Mouse (Mus musculus) kidney, adult 18-20 months (tissue): Measurements from ENCODE around the gene Cers6.

Experiments used
- DNase-seq: peaks from one replicate; pipeline ENCODE4 v3.0.0; 2021

Gene Cers6

GRCm38 (mm10) chr2:68884573-68884972 is 23.3 kb downstream of the Cers6 start:
- no peak for DNase-seq

- no peak for DNase-seq
These were observed 24.0 kb downstream of the Cers6 start for GRCm38 (mm10) chr2:68885206-68885605.

- DNase-seq: no peak
These were observed 24.7 kb downstream of the Cers6 start for GRCm38 (mm10) chr2:68885766-68886496.

GRCm38 (mm10) chr2:68886661-68887060 is 25.4 kb downstream of the Cers6 start:
- DNase-seq: no peak

GRCm38 (mm10) chr2:68888094-68888705 is 27.0 kb downstream of the Cers6 start:
- no peak for DNase-seq

GRCm38 (mm10) chr2:68889661-68890170 is 28.5 kb downstream of the Cers6 start:
- no peak for DNase-seq

DNA sequence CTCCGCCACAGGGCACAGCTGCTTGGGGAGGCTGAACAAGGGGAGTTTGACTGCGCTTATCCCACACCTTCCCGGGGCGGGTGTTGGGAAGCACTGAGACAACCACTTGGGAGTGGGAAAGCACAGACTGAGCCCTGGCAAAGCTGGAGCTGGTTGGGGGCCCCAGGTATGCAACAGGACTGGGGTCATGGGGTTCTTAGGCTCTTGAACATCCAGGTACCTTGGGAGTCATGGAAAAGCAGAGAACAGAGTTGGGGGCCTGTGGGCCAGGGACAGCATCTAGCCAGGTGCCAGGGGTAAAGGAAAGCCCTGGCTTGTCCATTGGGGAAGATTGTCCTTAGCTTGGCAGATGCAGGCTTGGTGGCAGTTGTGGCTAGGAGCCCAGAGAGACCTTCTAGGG is 31.2 kb downstream of the Cers6 start:
- no peak for DNase-seq

GRCm38 (mm10) chr2:68895044-68895764 is 34.0 kb downstream of the Cers6 start:
- no peak for DNase-seq

DNA sequence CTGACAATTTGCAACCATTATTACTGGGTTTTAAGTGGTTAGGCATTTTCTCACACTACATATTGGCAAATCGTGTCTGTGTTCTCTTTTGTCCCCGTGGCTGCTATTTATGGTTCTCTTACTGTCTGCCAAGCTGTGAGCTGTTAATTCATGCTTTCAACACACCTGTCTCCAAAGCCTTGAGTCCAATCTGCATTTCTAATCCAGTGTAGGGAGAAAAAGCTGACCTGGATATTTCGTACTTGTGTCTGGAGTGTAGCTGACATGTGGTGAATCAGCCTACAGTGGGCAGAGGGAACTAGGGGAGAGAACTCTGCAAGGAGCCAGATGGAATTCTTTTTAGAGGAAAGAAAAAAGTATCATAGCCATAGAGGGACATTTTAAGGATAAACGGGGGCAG is 35.0 kb downstream of the Cers6 start:
- DNase-seq: no peak

GRCm38 (mm10) chr2:68899770-68900521 is 38.7 kb downstream of the Cers6 start:
- no peak for DNase-seq

GRCm38 (mm10) chr2:68900640-68901378 is 39.6 kb downstream of the Cers6 start:
- no peak for DNase-seq

- DNase-seq: no peak
These were observed 40.5 kb downstream of the Cers6 start for GRCm38 (mm10) chr2:68901708-68902107.

DNA sequence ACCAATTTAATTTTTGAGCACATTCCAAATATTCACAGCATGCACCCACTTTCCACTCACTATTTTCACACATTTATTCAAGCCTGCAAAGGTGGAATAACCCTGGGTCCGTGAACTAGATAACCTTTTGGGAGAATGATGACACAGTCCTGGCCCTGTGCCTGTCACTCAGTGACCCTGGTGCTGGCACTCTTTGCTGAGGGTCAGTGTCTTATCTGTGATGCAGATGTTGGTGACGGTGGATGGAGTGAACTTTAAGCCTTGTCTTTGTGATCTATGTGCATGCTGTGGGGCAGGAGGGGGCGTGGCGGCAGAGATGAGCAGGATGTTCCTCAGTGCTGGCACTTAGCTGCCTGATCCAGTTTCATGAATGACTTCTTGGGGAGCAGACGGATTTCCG is 41.3 kb downstream of the Cers6 start:
- no peak for DNase-seq

- no peak for DNase-seq
These were observed 45.7 kb downstream of the Cers6 start for GRCm38 (mm10) chr2:68906921-68907320.

GRCm38 (mm10) chr2:68907721-68908463 is 46.7 kb downstream of the Cers6 start:
- DNase-seq: no peak

GRCm38 (mm10) chr2:68910727-68911126 is 49.5 kb downstream of the Cers6 start:
- no peak for DNase-seq

GRCm38 (mm10) chr2:68911587-68912483 is 50.6 kb downstream of the Cers6 start:
- DNase-seq: no peak

- DNase-seq: no peak
These were observed 54.5 kb downstream of the Cers6 start for GRCm38 (mm10) chr2:68915742-68916141.

- DNase-seq: no peak
These were observed 55.1 kb downstream of the Cers6 start for GRCm38 (mm10) chr2:68916299-68916698.

GRCm38 (mm10) chr2:68917010-68917409 is 55.8 kb downstream of the Cers6 start:
- no peak for DNase-seq
